Mouse (Mus musculus) layer of hippocampus, postnatal 14 days (tissue): ENCODE measurements around the gene Numbl. TPM values are rescaled to one million over a fixed set of nuclear protein-coding genes. Genes with fewer than 3 reads are reported as not detected.
"Not testable (repeated sequence)": the region's sequence is repeated elsewhere in the genome, so short reads cannot be mapped to it uniquely, and the experiment has no call there.

ENCODE experiments used
- DNase-seq, 2 experiments: peaks; one replicate each; pipeline ENCODE4 v3.0.0; 2021 to 2022; ENCODE audit warnings: low spot score in 2 of 2, mixed read lengths in 1 of 2
- long read RNA-seq, 2 experiments: library from polyadenylated mRNA; stranded (forward); transcript quantifications; one replicate each; pipeline ENCODE4 v2.0.0; 2021
- total RNA-seq, 2 experiments: library from RNA; stranded (reverse); gene quantifications; 2 replicates each; pipeline ENCODE4 v1.2.3; 2021

Numbl gene
- total RNA-seq, result 100 to 1,000 TPM; 144 to 148 TPM
- long read RNA-seq, experiment 1, transcript Numbl-201 (10 exons, 2,760 nt), result major isoform, 25 of 54 reads
- long read RNA-seq, experiment 1, partial matches to known transcripts, result 24 of 54 reads
- long read RNA-seq, experiment 1, other reads (novel, unspliced or antisense), result 4 of 54 reads
- long read RNA-seq, experiment 2, full-length matches to known transcripts, result 48 of 83 reads
- long read RNA-seq, experiment 2, partial matches to known transcripts, result 30 of 83 reads
- long read RNA-seq, experiment 2, other reads (novel, unspliced or antisense), result 5 of 83 reads

DNA sequence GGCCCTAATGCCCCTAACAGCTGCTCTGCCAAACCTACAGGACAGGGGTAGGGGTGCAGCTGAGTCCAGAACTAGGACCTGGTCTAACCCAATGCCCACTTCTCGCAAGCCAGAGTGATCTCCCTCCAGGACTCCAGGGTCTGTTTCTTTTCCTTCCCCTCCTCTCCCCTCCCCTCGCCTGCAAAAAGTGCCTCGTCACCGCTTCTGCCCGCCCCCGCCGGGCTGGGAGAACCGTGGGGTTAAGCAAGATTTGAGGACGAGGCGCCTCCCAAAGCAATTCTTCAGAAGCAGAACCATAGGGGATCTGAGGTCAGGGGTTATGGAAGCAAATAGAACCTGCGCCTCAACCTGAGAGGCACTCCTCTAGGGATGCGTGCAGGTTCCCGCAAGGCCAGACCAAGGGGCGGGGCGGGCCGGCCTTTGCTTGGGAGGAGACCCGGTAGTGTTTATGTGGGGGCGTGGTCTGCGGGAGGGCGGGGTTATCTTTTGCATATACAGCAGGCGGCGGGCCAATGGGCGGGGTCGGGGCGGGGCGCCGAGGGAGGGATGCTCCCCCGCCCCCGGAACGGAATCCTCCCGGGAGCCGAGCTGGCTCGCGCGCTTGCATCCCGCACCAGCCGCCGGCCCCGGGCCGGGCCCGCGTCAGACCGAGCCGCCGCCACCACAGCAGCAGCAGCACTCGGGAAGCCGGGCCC is at the start of gene Numbl:
Gene Numbl, plus strand, starts transcription at position 229 of the 695 bp plus-strand sequence.
- peak; percentile 89 to 94 for DNase-seq

DNA sequence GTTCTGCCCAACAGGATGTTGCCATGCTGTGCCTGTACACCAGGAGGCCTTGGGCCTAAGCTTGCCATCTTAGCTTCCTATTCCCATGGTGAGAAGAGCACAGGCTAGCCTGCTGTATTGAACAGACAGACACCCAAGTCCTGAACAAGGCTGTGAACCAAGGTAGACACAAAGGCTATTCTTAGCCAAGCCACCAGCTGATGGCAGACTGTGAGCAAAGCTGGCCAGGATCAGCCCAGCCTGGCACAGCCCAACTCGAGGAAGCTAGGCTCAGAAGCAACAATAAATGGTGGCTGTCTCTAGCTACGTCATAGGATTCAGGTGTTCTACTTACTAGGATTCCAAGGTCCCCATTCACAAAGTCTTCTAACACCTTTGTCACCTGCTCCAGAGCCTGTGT is 45.6 kb upstream of the Numbl start:
- no peak for DNase-seq

DNA sequence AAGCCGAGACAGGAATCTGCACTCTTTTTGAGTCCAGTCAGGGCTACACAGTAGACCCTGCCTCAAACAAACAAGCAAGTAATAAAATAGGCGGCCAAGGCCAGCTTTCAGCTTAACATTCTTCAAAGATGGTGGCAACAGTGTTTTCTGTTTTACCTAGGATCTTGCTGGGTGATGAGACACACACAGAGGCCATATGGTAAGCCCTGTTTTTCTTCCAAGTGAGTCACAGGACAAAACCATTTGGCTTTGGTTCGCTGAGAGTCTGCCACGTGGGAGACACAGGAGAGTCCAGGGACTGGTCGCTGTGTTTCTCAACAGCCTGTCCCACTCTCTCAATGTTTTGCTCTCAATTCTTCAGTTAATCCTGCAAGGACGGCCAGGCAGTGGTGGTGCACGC is 39.6 kb upstream of the Numbl start:
- DNase-seq, result no peak

DNA sequence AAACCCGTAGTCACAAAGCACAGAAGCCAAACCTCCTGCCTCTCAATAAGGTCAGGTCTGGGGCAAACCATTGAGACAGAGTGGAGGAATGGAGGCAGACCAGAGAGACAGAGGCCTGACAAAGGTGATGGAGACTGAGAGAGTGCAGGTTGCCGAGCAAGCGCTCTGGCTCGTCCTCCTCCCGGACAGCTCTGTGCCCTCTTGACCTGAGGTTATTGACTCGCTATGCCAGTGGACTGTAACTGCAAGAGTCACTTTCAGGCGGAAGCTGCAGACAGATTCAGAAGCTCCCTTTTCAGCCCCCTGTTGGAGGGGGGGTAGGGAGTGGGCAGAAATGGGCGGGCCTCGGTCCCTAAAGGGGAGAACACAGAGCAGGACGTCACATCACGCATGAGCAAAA is 38.3 kb upstream of the Numbl start:
- DNase-seq, result no peak

DNA sequence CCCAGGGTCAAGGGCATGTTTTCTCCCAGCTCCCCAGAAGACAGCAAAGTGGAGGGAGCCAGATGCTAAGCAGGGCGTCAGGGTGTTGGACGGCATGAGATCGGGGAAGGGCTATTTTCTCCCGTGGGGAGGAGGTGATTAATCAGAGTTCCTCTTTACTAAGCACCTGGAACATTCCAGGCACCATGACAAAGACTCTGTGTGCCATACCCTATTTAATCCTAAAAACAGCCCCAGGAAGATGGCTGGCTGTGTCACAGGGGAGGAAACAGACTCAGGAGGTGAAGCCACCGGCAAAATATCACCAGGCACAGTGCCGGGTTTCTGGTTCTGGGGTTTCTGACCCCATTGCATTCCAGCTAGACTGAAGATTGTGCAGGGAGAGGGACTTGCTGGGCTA is 36.3 kb upstream of the Numbl start:
- DNase-seq, result no peak

DNA sequence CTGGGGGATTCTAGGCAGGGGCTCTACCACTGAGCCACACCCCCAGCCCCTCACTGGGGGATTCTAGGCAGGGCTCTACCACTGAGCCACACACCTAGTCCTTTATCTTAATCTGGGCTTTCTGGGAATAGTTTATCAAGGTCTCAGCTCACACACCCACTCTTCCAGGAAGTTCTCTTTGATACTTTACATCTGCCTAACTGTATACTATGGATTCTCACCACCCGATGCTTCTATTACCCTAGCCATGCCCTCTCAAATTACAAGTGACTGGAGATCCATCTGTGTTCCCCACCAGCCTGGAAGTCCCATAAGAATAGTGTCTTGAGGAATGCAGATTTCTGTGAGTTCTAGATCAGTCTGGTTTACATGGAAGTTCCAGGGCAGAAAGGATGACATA is 35.7 kb upstream of the Numbl start:
- no peak for DNase-seq

DNA sequence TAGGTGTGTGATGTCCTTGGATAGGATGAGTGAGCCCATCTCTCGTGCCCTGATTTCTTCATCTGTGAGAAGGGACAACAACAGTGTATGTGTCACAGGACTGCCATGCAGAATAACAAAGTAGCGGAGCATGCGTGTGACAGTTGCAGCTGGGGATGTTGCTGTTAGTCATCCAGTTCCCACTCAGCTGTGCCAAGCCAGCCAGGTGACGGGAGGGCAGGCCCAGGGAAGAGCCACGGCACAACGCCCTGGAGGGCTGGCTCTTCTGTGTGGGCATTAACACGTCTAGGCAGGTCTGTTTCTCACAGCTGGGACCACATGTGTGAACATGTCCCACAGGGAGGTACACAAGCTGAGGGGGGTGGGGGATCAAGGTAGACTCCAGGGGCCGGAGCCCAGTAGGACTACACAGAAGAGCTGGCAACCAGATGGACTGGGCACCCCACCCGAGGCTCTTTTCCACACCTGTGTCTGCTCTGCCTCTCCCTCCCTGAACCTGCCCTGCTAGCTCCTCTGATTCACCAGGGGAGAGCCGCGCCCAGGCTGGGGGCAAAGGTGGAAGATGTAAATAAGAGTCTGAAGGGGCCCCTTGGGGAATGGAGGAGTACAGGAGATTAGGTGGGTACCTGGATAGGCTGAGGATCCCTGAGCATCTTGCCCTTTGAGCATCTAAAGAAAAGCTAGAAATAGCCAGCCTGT is 33.2 kb upstream of the Numbl start:
- DNase-seq, result no peak

DNA sequence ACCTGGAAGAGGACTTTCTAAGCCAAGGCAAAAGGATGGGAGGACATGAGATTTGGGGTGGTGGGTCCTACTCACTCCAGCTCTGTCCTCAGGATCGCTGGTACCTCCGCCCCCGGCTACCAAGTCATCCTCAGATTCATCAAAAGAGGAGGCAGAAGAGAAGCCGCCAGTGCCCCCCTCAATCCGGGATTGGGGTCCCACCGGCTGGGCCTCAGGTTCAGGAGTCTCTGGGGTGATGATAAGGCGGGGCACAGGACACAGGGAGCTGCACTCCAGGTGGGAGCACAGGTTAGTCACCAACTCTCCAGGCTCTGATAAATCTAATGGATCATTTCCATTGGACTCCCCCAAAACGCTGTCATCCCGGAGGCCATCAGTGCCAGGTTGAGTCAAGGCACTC is 31.0 kb upstream of the Numbl start:
- DNase-seq, result no peak

DNA sequence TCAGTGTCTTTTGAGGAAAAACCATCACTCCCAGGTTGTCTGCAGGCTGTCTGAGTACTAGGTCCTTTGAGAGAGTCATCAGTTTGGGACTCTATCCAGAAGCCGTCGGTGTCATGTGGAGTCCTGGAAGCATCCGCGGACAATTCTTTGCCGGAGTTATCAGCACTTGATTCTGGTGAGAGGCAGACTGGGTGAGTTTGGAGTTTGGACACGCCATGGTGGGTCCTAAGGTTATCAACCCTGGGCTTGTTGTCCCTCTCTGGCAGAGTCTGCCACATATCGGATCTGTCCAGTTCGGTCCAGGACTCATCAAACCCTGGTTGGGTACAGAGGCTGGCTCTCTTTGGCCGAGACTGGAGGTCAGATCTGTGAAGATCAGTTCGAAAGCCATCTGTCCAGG is 30.6 kb upstream of the Numbl start:
- no peak for DNase-seq

DNA sequence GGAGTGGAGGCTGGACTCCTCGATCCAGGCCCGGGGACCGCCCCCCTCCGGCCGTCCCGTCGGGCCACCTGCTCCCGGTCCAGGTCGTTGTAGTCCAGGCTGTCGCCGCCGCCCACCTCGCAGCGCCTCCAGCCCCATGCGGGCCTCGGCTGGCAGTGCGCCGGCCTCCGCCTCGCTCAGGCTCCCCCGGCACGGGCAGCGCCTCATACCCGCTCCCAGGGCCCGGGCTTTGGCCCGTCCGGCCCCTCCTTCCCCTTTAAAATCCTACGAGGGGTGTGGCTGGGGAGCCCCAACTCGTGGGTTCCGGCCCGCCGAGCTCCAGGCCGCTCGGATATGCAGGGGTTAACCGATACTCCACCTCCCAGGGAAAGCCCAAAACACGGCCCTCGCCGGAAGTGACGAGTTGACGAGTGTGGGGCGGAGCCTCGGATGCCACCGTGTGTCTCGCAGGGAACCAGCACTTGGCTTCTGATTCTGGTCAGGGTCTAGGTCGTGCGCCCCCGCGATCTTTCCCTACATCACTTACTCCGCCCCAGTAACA is 29.9 kb upstream of the Numbl start, which contains the start of gene Itpkc:
Gene Itpkc, minus strand, starts transcription at position 381 of the 541 bp plus-strand sequence.
- DNase-seq, result peak; percentile 90 to 94

DNA sequence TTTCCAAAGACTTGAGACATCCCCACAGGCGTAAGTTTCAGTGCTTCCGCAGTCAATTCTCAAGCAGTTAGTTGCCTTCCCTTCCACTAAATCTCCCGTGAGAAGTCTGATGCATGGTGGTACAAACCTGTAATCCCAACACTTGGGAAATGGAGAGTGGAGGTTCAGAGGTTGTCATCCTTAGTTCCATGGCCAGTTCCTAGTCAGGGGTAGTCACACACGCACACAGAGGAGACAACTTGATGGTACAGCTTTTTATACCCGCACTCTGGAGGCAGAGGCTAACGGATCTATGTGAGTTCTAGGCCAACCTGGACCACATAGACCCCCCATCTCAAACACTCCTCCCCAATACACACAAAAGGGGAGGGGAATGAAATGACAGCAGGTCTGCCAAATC is 29.4 kb upstream of the Numbl start:
- DNase-seq, result no peak

DNA sequence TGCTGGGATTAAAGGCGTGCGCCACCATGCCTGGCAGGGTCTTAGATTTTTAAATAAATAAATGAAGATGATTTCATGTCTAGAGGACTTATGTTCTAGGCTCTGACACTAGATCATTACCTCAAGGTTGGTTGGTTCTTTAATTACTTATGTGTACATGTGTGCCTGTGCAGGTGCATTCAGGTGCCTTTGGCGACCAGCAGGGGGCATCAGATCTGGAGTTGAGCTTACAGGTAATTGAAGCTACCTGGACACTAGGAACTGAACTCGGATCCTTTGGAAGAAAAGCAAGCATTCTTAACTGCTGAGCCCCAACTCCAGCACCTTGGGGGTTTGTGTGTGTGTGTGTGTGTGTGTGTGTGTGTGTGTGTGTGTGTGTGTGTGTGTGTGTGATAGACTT is 27.5 kb upstream of the Numbl start:
- no peak for DNase-seq

DNA sequence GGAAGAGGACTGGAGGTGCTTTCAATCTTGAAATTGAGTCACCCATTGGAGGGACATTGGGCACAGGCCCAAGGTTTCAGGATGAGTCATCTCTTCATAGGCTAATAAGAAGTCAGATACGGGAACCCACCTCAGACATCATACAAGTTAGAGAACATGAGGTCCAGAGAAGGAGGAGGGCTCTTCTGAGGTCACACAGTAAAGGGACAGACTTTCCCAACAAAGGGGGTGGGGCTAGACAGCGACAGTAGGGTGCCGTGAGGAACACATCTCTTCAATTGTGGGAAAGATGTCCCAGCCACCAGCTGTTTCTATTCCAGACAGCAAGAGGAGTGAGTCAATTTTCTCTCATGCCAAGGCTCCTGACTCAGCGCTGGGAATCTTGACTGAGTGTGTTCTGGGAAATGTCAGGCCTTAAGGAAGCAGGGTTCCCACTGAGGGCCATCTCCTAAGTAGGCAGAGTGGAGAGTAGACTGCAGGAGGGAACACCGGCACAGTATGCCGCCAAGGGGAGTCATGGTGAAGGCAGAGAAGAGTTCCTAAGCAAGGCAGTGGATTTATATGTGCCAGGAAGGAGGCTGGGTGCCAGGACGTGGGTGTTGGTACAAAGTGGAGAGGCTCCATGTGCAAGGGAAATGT is 26.4 kb upstream of the Numbl start:
- DNase-seq, result peak; percentile 63 to 77

DNA sequence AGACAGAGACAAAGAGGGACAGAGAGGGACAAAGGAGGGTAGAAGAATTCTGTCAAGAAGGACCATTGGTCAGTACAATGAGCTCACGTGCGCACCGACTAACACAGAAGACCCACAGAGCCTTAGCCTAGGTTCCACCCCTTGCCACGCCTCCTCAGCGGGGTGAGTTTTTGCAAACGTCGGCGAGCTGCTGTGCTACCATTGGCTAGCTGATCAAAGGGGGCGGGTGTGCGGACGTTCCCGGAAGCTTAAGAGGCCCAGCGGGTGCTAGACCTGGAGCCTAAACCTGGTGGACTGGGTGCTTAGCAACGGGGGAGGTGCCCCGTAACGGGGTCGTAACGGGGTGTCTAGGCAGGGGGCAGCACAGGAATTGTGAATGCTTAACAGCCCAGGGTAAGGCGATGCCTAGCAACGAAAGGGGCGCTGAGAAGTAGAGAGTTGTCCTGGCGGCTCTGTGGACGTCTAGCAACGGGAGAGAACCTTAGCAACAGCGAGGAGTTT is 25.4 kb upstream of the Numbl start, which contains the start of gene Coq8b:
Gene Coq8b, plus strand, starts transcription at position 243 of the 501 bp plus-strand sequence.
- DNase-seq, result peak; percentile 90 to 95

DNA sequence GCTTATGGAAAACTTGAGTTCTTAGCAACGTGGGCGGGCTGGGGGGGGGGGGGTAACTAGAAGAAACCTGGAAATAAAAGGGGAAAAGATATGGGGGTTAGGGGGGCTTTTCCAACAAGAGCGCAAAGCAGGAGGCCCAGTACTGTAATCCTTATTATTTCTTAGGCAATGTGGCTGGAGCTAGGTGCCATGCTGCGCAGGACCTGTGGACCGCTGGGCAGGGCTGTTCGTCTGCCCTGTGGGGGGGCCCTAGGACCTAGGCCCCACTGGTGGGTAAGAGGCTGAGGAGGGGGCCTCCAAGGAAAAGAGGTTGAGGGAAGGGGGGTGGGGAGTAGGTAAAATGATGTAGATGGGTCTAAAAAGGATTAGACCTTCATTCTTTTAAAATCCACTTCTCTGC is 24.9 kb upstream of the Numbl start:
- DNase-seq, result no peak

DNA sequence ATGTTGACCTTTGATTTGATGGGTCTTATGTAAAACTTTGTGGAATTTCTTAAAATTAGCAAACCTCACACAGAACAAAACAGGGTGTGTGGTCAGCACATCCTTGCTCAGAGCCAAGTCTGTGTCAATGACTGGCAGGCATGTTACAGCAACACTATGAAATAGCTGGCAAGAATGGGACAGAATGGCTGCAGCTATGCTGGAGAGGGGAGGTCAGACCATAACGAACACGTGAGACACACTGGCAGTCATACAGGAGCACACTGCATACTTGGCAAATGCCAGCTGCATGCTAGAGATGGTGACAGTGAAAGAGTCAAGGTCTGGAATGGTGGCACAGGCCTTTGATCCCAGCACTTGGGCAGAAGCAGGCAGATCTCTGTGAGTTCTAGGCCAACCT is 22.5 kb upstream of the Numbl start:
- no peak for DNase-seq

DNA sequence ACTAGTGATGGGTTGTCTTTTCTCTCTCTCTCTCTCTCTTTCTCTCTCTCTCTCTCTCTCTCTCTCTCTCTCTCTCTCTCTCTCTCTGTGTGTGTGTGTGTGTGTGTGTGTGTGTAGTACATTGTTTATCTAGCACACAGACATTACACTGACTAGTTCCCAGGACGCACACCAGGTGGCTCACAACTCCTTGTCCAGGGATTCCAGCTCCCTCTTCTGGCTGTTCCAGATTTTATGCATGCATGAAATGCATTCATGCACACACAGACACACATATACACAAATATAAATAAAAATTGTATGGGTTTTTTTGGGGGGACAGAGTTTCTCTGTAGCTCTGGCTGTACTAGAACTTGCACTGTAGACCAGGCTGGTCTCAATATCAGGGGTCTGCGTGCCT is 20.7 kb upstream of the Numbl start:
- no peak for DNase-seq

DNA sequence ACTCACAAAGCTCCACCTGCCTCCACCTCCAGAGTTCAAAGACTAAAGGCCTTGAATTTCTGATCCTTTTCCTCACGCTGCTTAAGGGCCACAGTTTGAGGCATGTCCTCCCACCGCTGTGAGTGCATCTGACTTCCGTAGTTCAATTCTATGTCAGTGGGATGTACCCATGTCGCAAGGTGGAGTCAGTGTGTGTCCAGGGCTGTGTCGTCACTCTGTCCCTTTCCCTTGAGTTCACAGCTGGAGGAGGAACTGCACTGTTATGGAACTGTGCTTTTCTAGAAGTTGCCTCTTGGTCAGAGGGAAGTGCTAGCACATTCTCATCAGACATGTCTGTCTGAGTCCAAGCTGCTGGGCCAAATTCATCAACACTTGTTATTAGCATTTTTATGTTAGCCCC is 19.7 kb upstream of the Numbl start:
- no peak for DNase-seq

DNA sequence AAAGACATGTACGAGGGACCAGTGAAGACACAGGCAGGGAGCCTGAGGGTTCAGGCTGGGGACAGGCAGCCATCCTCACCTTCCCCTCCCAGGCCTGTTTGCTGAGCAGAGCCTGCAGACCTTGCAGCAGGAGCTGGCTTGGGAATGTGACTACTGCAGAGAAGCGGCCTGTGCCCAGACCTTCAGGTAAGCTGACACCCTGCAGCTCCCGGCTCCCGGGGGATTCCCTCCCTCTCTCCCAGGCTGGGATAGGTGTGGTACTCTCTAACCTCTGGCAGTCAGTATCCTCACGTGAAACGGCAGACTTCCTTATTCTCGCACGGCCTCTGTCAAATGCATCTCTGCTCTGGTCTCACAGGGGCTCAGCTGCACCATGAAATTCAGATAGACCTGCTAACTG is 15.0 kb upstream of the Numbl start:
- DNase-seq, result no peak

DNA sequence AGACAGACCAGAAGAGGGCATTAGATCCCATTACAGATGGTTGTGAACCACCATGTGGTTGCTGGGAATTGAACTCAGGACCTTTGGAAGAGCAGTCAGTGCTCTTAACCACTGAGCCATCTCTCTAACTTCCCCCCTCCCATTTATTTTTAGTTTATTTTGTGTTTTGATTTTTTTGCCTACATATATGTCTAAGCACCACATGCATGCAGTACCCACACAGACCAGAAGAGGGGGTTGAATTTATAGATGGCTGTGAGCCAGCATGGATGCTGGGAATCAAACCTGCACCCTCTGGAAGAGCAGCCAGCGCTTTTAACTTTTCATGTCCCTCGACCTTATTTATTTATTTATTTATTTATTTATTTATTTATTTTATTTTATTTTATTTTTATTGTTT is 14.1 kb upstream of the Numbl start:
- DNase-seq, result not testable (repeated sequence)

DNA sequence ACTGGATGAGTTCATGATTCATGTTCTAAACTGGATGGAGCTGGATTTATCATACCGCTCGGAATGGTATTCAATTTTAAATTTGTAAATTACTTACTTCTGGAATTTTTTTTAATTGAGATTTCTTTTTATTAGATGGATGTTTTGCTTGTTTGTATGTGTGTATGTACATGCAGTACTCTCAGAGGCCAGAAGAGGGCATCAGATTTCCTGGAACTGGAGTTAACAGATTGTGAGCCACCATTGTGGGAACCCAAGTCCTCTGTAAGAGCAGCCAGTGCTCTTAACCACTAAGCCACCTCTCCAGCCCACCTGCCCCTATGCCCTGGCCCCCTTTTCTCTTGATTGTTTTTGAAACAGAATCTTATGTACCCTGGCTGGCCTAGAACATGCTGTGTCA is 9.1 kb upstream of the Numbl start:
- no peak for DNase-seq
